Mouse (Mus musculus): ENCODE results near the gene Tnni3k. TPM values are rescaled to one million over a fixed set of nuclear protein-coding genes. Genes with fewer than 3 reads are reported as not detected.

The Tnni3k gene
- total and polyA plus RNA-seq, 2 experiments from 2014 or later, result 99.9 to 101 TPM

GRCm38 (mm10) chr3:155039012-155039836 lies 16.0 kb downstream of the Tnni3k start:
- TF ChIP-seq EP300 (IDR thresholded peaks at IDR 0.05; ENCODE audit: low read depth) (no peak), CTCF (IDR thresholded peaks at IDR 0.05; ENCODE audit: low read depth) (peak; percentile 49)
- Histone ChIP-seq H3K27ac (ENCODE audit: low read depth) (peak overlapping the region; percentile 76), H3K9me3 (replicated peaks; ENCODE audit: control insufficient read depth, low read length) (no peaks in the 10 kb centered on the region), H3K4me1 (ENCODE audit: control insufficient read depth, insufficient read depth) (peaks cover 15% of the 10 kb centered on the region), H3K36me3 (replicated peaks; ENCODE audit: control insufficient read depth, insufficient read depth, low read length) (peaks cover 20% of the 10 kb centered on the region), H3K9ac (replicated peaks; ENCODE audit: low read depth, low read length) (no peak overlapping the region), H3K27me3 (ENCODE audit: control insufficient read depth, insufficient read depth, low read length) (no peaks in the 10 kb centered on the region), H3K4me3 (ENCODE audit: low read depth, low read length) (no peak overlapping the region), H3K4me2 (ENCODE audit: low read depth, low read length) (no peak overlapping the region)
- ATAC-seq (ENCODE audit: insufficient read depth, low read depth), result peak; percentile 59
- peak; percentile 28 for DNase-seq (ENCODE audit: low spot score)
- WGBS, result 17% methylated on average over 1 of the region's 1 CpGs

GRCm38 (mm10) chr3:155034323-155034722 lies 20.9 kb downstream of the Tnni3k start:
- peaks cover 36% of the 10 kb centered on the region for H3K36me3 ChIP-seq (replicated peaks; ENCODE audit: control insufficient read depth, insufficient read depth, low read length)
- H3K4me2 ChIP-seq (ENCODE audit: low read depth, low read length), result no peak overlapping the region
- DNase-seq (ENCODE audit: low spot score), result peak; percentile 16
- H3K9me3 ChIP-seq (replicated peaks; ENCODE audit: control insufficient read depth, low read length), result no peaks in the 10 kb centered on the region
- no peak for ATAC-seq (ENCODE audit: insufficient read depth, low read depth)
- H3K4me3 ChIP-seq (ENCODE audit: low read depth, low read length), result no peak overlapping the region
- no peak overlapping the region for H3K9ac ChIP-seq (replicated peaks; ENCODE audit: low read depth, low read length)
- peaks cover 2% of the 10 kb centered on the region; the same call in 1 of the 2 replicates for H3K4me1 ChIP-seq (ENCODE audit: control insufficient read depth, insufficient read depth)
- TF ChIP-seq EP300 (IDR thresholded peaks at IDR 0.05; ENCODE audit: low read depth) (no peak), CTCF (IDR thresholded peaks at IDR 0.05; ENCODE audit: low read depth) (peak; percentile 44)
- 74% methylated on average over 7 of the region's 7 CpGs for WGBS
- no peak overlapping the region for H3K27ac ChIP-seq (ENCODE audit: low read depth)
- no peaks in the 10 kb centered on the region for H3K27me3 ChIP-seq (ENCODE audit: control insufficient read depth, insufficient read depth, low read length)

GRCm38 (mm10) chr3:155030200-155030599 lies 25.0 kb downstream of the Tnni3k start:
- no peaks in the 10 kb centered on the region for H3K4me1 ChIP-seq (ENCODE audit: control insufficient read depth, insufficient read depth)
- no peak for DNase-seq (ENCODE audit: low spot score)
- H3K36me3 ChIP-seq (replicated peaks; ENCODE audit: control insufficient read depth, insufficient read depth, low read length), result peaks cover 37% of the 10 kb centered on the region
- TF ChIP-seq EP300 (IDR thresholded peaks at IDR 0.05; ENCODE audit: low read depth) (no peak), CTCF (IDR thresholded peaks at IDR 0.05; ENCODE audit: low read depth) (no peak)
- WGBS, result 86% methylated on average over 9 of the region's 9 CpGs
- no peaks in the 10 kb centered on the region for H3K27me3 ChIP-seq (ENCODE audit: control insufficient read depth, insufficient read depth, low read length)
- no peaks in the 10 kb centered on the region for H3K9me3 ChIP-seq (replicated peaks; ENCODE audit: control insufficient read depth, low read length)
- no peak overlapping the region for H3K9ac ChIP-seq (replicated peaks; ENCODE audit: low read depth, low read length)
- ATAC-seq (ENCODE audit: insufficient read depth, low read depth), result no peak
- no peak overlapping the region for H3K27ac ChIP-seq (ENCODE audit: low read depth)
- no peak overlapping the region for H3K4me3 ChIP-seq (ENCODE audit: low read depth, low read length)
- no peak overlapping the region for H3K4me2 ChIP-seq (ENCODE audit: low read depth, low read length)

- H3K27me3 ChIP-seq (ENCODE audit: control insufficient read depth, insufficient read depth, low read length), result no peaks in the 10 kb centered on the region
- TF ChIP-seq CTCF (IDR thresholded peaks at IDR 0.05; ENCODE audit: low read depth) (no peak), EP300 (IDR thresholded peaks at IDR 0.05; ENCODE audit: low read depth) (no peak)
- no peak for DNase-seq (ENCODE audit: low spot score)
- ATAC-seq (ENCODE audit: insufficient read depth, low read depth), result no peak
- no peaks in the 10 kb centered on the region for H3K36me3 ChIP-seq (replicated peaks; ENCODE audit: control insufficient read depth, insufficient read depth, low read length)
- 87% methylated on average over 4 of the region's 4 CpGs for WGBS
- no peaks in the 10 kb centered on the region for H3K4me1 ChIP-seq (ENCODE audit: control insufficient read depth, insufficient read depth)
- H3K9me3 ChIP-seq (replicated peaks; ENCODE audit: control insufficient read depth, low read length), result no peaks in the 10 kb centered on the region
- no peak overlapping the region for H3K9ac ChIP-seq (replicated peaks; ENCODE audit: low read depth, low read length)
- no peak overlapping the region for H3K4me3 ChIP-seq (ENCODE audit: low read depth, low read length)
- H3K4me2 ChIP-seq (ENCODE audit: low read depth, low read length), result no peak overlapping the region
- H3K27ac ChIP-seq (ENCODE audit: low read depth), result no peak overlapping the region
These were observed 52.4 kb downstream of the Tnni3k start for GRCm38 (mm10) chr3:155002781-155003180.

- H3K4me1 ChIP-seq (ENCODE audit: control insufficient read depth, insufficient read depth), result no peaks in the 10 kb centered on the region
- no peak for TF ChIP-seq EP300 (IDR thresholded peaks at IDR 0.05; ENCODE audit: low read depth)
- no peak for TF ChIP-seq CTCF (IDR thresholded peaks at IDR 0.05; ENCODE audit: low read depth)
- no peak for ATAC-seq (ENCODE audit: insufficient read depth, low read depth)
- DNase-seq (ENCODE audit: low spot score), result no peak
- H3K4me3 ChIP-seq (ENCODE audit: low read depth, low read length), result no peak overlapping the region
- no peaks in the 10 kb centered on the region for H3K9me3 ChIP-seq (replicated peaks; ENCODE audit: control insufficient read depth, low read length)
- H3K9ac ChIP-seq (replicated peaks; ENCODE audit: low read depth, low read length), result no peak overlapping the region
- H3K27me3 ChIP-seq (ENCODE audit: control insufficient read depth, insufficient read depth, low read length), result no peaks in the 10 kb centered on the region
- no peak overlapping the region for H3K4me2 ChIP-seq (ENCODE audit: low read depth, low read length)
- no peak overlapping the region for H3K27ac ChIP-seq (ENCODE audit: low read depth)
- H3K36me3 ChIP-seq (replicated peaks; ENCODE audit: control insufficient read depth, insufficient read depth, low read length), result no peaks in the 10 kb centered on the region
These were observed 54.2 kb downstream of the Tnni3k start for GRCm38 (mm10) chr3:155001056-155001455.

- DNase-seq (ENCODE audit: low spot score) (no peak), ATAC-seq (ENCODE audit: insufficient read depth, low read depth) (no peak)
- no peak overlapping the region for H3K27ac ChIP-seq (ENCODE audit: low read depth)
- H3K4me2 ChIP-seq (ENCODE audit: low read depth, low read length), result no peak overlapping the region
- no peaks in the 10 kb centered on the region for H3K4me1 ChIP-seq (ENCODE audit: control insufficient read depth, insufficient read depth)
- no peaks in the 10 kb centered on the region for H3K9me3 ChIP-seq (replicated peaks; ENCODE audit: control insufficient read depth, low read length)
- H3K9ac ChIP-seq (replicated peaks; ENCODE audit: low read depth, low read length), result no peak overlapping the region
- peaks cover 9% of the 10 kb centered on the region for H3K36me3 ChIP-seq (replicated peaks; ENCODE audit: control insufficient read depth, insufficient read depth, low read length)
- TF ChIP-seq CTCF (IDR thresholded peaks at IDR 0.05; ENCODE audit: low read depth), result no peak
- no peak for TF ChIP-seq EP300 (IDR thresholded peaks at IDR 0.05; ENCODE audit: low read depth)
- no peak overlapping the region for H3K4me3 ChIP-seq (ENCODE audit: low read depth, low read length)
- H3K27me3 ChIP-seq (ENCODE audit: control insufficient read depth, insufficient read depth, low read length), result no peaks in the 10 kb centered on the region
These were observed 62.5 kb downstream of the Tnni3k start for GRCm38 (mm10) chr3:154992678-154993077.

Data from heart, postnatal 0 days (tissue).